Mouse (Mus musculus) right cerebral cortex, postnatal 4 days (tissue): ENCODE results near the gene Selenot.

ENCODE experiments used
- DNase-seq: peaks from one replicate; pipeline ENCODE4 v3.0.0-alpha.2; 2022

Selenot gene

DNA sequence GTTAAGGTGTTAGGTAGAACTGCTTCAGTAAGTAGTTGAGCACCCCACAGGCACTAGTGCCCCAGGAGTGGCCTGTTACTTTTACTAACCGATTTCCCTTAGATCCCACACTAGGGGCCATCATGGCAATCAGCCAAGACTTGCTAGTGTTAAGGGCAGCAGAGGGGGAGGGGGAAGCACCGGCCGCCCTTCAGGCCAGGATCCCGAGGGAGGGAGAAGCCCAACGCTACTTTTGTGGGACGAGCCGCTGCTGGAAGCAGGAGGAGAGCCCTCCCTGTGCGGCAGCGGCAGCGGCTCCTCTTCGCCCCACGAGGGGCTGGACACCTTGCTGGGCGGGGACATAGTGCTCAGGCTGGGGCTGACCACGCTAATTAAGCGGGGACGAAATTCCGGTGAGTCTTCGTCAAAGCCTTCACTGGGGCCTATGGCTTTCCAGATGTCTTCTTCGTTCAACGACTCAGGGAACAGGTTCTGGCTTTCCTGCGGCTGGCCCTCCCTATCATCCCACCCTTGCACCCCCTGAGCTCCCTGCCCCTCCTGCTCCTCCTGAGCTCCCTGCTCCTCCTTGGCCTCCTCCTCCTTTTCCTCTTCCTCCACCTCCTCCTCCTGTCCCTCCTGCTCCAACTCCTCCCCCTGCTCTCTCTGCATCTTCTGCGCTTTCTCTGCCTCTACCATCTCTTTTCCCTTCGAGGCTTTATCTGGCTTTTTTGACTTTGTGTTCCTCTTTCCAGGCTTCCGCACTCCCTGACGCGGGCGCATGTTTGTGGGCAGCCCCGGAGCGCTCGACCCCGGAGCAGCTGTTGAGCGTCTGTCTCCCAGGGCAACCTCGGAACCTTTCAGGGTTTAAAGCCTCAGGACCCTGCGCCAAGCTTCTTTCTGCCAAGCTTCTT lies 60.2 kb downstream of the Selenot start, which contains the start of gene Erich6:
Gene Erich6, minus strand, starts transcription at position 802 of the 890 bp plus-strand sequence.
- DNase-seq: peak; percentile 34
